Mouse (Mus musculus) CD4-positive, CD25-positive, alpha-beta regulatory T cell, adult 4 months (primary cell): ENCODE measurements around the gene Ccdc78. TPM values are rescaled to one million over a fixed set of nuclear protein-coding genes. Genes with fewer than 3 reads are reported as not detected.
"Not testable (repeated sequence)": the region's sequence is repeated elsewhere in the genome, so short reads cannot be mapped to it uniquely, and the experiment has no call there.

Experiments used
- ATAC-seq: one replicate; pipeline ENCODE4 v1.8.0; 2017
- polyA plus RNA-seq, 2 experiments: library from polyadenylated mRNA; unstranded; fragments of 100-300 nt; shearing (Covaris generic); gene quantifications; one replicate each; pipeline ENCODE4 v1.2.1; 2017

Gene Ccdc78
- polyA plus RNA-seq, 2 experiments from 2014 or later = 0.28 to 1.4 TPM

DNA sequence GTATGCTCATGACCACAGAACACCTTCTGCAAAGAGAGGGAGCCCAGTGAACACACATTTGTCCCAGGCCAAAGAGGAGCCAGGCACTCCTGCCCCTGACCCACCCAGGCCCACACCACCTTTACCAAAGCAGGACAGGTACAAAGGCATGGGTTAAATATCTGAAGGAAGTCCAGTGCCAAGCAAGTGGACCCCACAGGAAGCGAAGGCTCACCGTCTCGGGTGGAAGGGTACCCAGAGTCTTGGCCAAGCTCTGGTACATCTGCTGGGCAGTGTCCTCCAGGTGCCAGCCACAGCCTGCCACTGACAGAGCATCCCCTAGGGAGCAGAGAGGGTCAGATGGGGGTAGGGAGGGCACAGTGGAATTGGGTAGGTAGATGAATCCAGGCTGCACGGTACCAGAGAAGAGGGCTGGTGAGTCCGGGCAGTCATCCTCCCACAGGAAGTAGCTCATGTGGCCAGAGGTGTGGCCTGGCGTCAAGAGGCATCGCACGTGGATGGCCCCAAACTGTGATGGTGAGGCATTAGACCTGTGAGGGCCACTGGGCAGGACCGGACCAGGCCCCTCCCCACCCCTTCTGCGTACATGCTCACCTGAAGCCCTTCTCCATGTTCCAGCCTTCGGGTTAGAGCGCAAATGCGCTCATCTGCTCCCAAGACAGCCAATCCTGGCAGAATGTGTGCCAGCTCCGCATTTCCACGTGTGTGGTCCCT, 2.4 kb upstream of the Ccdc78 start:
- no peak for ATAC-seq

DNA sequence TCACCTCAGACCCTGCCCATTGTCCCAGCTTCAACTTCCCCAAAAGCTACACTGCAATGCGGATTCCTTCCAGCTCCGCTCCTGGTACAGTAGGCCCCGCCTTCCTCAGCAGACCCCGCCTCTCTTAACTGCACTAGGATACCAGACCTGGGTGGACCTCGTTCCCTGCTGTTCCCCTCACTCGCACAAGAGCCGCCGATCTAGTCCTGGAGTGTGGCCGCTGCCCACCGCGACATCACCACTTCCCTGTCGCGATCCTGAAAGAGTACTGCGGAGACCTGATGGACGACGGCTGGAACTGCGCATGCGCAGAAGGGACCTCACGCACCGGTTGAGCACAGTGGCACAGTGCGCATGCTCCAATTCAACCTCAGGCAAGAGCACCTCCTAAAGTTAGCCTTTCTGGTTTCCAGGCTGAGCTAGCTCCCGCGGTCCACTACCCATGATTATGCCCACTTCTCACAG, 1.1 kb upstream of the Ccdc78 start, which contains the start of gene Haghl:
TSS of gene Haghl (minus strand) at position 393 of the 465 bp plus-strand sequence.
- ATAC-seq = peak; percentile 90

DNA sequence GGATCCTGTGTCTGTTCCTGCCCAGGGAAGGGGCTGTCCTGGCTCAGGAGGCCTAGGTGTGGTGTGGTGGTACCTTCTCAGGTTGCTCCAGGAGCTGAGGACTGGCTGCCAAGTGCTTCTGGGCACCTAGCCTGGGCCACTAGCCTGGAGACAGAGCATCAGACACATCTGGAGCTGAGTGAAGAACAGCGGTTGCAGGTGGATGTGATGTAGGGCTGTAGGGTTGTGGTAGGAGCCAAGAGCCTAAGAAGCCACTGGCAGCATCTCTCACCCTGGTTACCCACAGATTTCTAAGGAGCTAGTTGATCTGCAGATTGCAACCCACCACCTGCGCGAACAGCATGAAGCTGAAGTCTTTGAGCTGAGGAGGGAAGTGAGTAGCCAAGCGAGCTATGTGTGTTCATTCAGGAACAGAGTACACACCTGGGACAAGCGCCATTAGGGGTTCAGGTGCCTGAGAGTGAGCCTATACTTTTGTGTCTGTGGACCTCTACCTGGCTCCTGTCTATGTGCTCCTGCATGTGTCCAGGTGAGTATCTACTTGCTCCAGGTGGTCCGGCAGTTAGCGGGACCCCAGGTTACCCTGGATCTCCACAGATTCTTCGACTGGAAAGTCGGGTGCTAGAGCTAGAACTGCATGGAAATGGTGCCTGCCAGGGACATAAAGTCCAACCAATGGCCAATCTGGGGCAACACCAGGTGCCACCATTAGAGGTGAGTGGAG, 563 bp downstream of the Ccdc78 start:
- no peak for ATAC-seq

DNA sequence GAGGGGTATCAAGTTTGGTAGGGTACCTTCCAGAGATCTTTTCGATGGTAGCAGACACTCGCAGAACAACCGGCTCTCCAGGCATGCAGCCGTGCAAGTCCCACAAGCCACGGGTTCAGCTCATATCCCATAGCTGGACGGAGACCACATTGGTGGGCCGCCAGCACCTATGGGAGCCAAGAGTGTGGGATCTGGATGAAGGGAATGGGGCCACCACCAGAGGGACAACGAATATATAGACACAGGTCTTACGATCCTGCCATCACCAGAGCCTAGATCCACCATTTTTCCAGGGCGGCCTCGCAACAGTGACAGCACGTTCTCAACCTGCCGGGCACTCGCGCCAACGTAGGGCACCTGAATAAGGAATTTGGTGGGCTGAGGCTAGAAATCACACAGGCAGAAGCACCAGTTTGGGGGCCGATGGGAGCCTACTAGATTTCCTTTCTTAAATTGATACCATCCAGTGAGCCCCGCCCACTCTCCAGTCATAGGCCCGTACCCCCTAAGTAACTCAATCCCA, 5.0 kb downstream of the Ccdc78 start:
- no peak for ATAC-seq

DNA sequence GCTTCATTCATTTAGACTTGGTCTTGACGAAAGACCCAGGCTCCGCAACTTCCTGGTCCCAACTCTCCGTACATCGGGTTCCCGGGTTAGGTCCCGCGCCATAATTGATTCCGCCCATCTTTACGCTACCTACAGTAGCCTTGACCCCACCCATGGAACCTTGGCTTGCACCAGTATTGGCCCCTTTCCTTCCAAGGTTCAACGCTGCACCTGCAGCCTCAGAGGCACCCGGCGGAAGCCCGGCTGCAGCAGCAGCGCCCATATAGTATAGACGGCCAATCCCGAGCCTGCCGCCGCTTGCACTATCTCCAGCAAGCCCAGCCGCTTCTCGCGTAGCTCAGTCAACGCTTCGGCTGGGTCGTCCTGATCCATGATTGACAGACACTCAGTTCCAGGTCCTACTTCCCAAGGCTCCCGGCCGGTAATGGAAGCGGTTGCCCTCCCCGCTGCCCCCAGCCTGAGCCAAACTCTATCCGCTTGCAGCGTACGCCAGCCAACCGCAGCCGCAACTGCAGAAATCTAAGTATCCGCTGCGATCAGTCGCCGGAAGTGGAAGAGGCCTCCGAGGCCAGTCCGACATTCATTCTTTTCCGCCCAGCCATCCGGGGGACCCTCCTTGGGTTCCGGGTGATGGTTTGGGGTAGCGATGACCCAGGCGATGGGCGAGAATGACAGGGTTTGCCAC, 5.6 kb downstream of the Ccdc78 start:
- ATAC-seq = peak; percentile 64

DNA sequence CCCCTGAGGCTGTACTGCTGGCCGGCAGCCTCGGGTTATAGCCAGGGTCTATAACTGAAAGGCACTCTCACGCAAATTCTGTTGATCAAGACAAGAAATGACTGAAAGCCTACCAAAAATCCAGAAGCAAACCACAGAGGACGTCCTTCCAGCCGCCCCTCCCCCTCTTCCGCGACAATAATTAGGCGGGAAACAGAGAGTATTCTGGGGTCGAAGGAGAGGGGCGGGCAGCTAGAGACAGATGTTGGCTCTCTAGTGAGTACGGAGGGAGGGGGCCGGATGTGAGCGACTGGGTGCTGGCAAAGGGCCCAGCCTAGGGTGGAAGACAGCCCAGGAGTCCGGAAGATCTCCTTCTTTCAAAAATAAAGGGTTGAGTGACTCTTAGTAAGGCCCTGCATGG, 6.2 kb downstream of the Ccdc78 start, which contains the start of gene Fam173a:
TSS of gene Fam173a (minus strand) at position 287 of the 400 bp plus-strand sequence.
- ATAC-seq = peak; percentile 86

DNA sequence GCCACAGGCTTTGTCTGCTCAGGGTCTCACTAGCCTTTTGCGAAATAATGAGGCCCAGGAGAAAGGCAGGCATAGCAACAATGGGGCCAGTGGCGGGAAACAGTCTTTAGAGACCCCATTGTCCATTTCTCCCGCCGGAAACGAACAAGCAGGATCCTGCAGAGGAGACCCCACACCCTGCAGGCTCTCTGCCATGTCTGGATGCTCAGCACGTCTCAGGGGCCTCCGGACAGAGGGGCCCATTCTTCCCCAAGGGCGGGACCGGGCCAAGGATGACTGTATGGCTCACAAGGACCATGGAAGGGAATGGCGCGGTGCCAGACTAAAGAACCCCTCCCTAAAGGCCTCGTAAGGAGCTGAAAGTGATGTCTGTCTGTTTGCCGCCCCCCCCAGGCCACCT, 7.8 kb downstream of the Ccdc78 start:
- ATAC-seq = no peak

DNA sequence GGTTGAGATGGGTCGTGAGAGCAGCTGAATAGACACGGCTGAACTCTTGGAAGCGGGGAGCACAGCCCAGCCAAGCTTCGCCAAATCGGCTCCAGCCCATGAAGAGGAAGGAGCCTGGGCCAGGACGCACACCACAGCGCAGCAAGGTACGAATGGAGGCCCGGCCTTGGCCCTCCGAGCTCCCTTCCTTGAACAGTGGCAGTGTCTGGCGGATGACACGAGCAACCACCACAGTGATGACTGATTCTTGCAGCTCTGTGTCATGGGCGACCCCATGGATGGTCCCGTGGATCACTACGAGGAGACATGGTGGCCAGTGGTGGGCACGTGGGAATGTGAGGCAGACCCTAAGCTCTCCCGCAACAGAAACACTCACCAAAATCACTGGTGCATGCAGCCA, 8.6 kb downstream of the Ccdc78 start:
- ATAC-seq = no peak

DNA sequence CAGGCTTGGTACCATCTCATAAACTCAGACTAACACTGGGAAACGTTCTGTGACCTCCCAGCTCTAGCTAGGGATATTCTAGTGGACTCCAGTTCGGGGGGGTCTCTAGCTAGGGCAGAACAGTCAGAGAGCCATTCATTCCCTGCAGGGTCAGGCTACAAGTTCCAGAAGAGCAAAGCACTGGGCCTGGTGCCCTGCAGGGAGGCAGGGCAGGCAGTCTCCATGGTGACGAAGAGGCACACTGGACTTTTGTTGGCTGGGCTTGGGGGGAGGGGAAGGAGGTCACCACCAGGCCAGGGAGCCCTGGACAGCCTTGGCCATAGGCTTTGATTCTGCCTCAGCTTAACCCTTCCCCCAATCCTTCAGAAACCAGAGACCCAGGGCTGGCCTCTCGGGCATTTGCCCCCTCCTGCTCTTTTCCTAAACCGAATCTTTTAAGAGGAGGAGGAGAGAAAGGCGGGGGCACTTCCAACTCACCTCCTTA, 9.3 kb downstream of the Ccdc78 start, which contains the start of gene AC134908.4:
TSS of gene AC134908.4 (minus strand) at position 51 of the 484 bp plus-strand sequence.
- ATAC-seq = no peak

DNA sequence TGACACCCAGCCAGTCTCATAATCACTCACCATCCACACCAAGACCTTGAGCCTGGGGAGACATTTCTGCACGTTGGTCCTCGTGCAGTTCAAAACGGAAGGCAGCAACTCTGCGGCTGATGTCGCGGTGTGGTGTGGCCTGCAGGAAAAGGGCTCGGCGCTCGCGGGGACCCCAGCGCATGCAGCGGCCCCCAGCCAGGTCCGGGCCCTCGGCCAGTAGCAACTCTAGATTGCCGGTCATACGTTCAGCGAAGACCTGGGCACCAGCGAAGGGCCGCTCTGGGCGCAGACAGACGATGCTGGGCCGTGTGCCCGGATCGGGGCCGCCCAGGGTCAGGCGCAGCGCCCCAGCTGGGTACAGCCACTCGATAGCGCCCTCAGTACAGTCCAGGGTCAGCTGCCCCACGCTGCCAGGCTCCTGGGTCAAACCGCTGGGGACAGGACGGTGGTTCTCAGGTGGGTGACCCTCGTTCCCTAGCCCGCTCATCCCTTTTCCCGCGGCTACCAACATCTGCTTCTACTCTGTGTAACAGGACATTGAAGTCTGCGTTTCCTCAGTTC, 9.9 kb downstream of the Ccdc78 start:
- no peak for ATAC-seq

DNA sequence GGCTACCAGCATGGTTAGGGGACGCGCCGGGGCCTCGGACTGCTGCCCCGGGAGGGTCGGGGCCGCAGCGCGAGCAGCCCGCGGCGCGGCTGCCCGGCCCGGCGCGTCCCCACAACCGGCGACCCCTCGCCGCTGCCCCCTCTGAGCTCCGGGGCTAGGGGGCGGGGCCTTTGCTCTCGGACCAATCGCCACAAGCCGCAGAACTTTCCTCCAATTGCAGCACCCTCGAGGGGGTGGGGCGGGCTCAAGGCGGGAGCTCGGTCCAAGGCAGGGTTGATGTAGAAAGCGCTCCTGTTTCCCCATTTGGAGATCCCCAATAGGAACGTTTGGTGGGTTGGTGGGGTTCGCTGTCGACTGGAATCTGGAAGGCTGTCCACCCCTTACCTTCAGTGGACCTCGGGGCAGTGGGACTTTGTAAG, 10.6 kb downstream of the Ccdc78 start, which contains the start of gene Metrn:
TSS of gene Metrn (minus strand) at position 186 of the 419 bp plus-strand sequence.
- ATAC-seq = peak; percentile 60

DNA sequence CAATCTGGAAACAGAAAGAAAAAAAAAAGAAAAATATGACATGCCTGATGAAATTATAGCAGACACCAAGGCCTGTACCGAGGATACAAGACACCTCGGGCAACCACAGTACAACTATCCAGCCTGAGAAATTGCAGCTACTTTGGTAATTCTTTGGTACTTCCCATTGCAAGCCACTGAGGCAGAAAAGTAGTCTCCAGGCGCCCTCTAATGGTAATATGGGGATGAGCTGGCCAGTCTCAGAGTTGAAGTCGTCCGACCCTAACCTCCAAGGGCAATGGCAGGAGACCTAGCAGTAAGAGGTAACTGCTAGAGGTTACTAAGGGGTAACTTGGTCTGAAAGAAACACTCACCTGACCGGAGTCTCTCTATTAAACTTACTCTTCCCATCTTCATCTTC, 14.6 kb downstream of the Ccdc78 start:
- ATAC-seq = peak; percentile 81

DNA sequence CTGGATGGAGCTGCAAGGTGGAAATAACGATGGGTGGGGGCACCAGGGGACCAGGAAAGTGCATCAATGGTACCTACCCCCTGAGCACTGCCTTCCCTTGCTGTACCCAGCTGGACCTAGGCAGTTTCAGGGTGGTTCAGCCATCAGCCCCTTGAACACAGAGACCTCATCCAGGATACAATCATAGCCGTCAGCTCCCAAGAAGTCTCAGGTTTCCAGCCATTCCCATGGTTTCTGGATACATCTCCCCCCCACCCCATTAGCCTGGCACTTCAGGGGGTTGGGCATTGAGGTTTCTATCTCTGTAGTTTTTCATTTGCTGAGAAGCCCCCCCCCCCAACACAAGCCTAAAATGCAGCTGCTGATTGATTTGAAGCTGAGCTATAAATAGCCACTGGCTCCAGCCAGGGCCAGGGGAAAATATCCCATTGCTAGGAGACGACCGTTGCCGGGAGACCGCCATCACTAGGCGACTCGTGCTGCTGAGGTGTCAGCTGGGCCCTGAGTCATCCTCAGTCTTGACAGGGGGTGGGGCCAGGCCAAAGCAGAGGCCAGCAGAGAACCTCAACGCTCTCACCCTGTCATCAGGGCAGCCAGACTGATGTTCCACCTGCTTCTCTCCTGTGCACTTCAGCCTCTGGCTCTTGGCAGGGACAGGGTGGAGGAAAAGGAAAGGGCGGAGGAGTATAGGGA, 16.6 kb downstream of the Ccdc78 start:
- no peak for ATAC-seq

DNA sequence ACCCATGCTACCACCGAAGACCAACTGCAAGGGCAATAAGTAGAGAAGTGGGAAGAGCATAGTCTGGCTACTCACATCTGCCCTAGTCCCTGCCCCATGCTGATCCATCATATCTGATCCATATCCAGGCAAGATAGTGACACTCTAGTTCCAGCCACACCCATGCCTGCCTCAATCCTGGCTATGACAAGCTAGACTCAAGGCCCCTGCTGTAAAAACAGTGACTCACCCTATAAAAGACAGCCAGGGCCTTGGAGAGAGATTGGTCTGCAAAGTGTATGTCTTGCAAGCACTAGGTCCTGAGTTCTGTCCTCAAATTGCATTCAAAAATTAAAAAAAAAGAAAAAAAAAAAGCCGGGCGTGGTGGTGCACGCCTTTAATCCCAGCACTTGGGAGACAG, 20.1 kb downstream of the Ccdc78 start:
- no peak for ATAC-seq

DNA sequence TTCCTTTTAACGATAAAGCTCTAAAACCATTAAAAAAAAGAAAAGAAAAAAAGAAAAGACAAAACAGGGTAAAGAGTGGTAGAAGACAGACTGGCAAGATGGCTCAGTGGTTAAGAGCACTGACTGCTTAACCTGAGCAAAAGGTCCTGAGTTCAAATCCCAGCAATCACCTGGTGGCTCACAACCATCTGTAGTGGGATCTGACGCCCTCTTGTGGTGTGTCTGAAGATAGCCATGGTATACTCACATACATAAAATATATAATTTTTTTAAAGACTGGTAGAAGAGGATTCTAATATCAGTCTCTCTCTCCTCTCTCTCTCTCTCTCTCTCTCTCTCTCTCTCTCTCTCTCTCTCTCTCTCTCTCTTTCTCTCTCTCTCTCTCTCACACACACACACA, 21.1 kb downstream of the Ccdc78 start:
- not testable (repeated sequence) for ATAC-seq

DNA sequence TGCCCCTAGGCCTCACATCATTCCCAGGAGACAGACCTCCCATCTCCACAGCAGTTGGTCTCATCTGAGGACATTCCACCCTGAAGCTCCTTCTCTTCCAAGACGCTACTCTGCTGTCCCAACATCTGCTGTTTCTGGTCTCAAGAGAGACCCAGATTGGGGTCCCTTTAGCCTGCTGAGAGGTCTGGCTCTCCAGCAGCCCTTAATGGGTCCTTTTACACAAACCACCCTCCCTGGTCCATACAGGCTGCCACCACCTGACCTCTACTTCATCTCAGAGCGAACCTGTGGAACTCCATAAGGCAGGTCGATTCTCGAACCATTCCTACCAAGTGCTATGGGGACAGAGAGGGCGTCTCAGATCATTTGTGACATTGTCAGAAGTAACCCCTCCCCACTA, 21.6 kb downstream of the Ccdc78 start:
- ATAC-seq = no peak

DNA sequence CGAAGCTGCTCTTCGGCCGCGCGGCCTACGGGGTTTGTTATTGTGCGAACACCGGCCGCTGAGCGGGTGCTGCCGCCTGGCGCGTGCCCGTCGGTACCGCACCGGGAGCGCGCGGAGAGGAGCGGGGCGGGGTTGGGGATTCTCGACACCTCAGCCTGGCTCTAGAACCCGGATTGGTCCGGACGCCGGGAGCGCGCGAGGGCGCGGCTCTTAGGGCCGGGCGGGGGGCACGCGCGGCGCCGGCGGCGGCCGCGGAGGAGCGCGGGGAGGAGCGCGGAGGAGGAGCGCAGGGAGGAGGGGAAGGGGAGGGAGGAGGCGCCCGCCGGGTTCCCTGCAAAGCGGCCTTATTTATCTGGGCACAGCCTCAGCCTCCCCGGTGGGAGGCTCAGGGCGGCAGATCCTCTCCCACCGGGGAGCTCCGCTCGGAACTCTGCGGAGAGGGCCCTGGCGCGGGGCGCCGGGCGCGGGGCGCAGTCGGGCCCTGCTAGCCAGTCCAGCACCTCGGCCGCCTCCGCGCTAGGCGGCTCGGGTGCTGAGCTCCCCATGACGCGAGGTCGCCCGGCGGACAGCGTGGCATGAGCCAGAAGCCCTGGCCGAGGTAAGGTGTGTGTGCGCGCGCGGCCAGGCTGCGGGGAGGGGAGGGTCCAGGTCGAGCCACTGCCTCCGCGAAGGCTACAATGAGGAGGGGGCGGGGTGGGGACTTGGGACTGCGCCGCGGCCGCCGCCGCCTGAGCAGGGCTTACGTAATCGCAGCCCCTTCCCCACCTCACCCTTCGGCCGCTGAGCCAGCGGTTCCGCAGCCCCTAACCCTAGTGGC, 22.6 kb downstream of the Ccdc78 start, which contains the start of gene Fbxl16:
TSS of gene Fbxl16 (plus strand) at position 297 of the 817 bp plus-strand sequence.
- ATAC-seq = no peak

DNA sequence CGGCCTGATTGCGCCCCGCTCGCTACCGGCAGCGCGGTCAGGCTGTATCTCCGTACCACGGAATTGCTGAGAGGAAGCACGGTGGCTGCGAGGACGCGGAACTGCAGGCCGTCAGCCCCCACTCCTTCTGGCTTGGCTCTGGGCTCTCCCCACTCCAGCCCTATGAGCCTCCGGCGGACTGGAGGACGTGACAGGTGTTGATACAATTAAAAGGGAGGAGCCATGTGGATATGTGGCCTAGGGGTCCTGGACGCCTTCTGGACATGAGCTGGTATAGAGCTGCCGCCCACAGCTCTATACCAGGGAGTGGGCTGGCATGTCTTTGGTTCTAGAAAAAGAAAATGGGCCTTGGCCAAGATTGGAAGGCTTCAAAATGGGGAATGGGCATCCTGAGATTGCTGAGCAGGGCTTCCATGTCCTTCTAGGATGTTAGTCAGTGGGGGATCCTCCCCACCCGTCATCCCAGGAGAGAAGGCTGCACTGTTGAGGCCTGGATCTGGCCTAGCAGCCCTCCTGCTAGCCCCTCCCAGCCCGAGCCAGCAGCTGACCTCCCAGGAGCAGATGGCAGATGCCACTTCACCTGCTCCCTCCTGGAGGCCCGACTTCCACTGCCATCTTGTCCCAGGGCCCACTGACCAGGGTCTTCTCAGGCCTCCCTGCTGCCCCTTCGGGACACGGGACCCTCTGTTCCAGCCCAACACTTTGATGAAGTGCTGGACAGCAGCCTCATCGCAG, 23.4 kb downstream of the Ccdc78 start:
- ATAC-seq = no peak

DNA sequence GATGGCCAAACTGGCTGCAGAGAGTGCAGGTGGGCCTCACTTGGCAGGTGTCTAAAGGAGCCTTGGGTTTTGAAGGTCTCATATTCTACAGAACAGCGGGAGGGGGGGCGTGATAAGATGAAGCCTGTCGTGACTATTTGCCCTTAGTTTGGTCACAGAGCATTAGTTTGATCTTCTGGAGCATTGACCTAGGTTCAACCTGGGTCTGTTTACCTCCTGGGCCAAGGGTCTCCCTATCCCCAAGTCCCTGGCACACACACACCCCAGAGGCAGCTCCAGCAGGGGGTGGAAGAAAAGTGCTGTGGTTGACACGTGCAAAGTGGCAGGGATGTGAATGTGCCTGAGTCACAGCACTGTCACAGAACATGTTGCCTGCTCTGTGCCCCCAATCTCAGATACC, 24.5 kb downstream of the Ccdc78 start:
- ATAC-seq = no peak

DNA sequence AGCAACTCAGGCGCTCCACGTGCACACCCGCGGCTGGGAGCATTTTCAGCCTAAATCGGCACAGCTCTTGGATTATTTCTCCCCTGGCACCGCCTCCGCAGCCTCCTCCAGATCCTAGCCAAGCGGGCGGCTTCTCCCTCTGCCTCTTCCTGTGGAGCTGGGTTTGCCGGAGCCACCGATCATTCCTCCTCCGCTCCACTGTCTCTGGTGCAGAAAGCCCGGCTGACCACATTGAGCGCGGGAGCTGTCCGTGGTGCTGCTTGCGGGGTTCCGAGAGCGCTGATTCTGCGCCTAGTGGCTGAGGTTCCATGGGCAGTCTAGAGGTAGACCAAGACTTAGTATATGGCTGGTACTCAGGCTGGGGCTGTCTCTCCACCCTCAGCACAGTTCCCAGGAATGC, 27.1 kb downstream of the Ccdc78 start:
- peak; percentile 45 for ATAC-seq
